Mouse (Mus musculus) liver, postnatal 0 days (tissue): ENCODE data around the gene Galnt15. TPM values are rescaled to one million over a fixed set of nuclear protein-coding genes. Genes with fewer than 3 reads are reported as not detected.

ENCODE experiments used
- ATAC-seq: fragments of 200-750 bp; cut with Nextera tagmentation; 2 replicates; pipeline ENCODE4 v1.8.0; 2017; ENCODE audit warnings: mild to moderate bottlenecking, moderate library complexity
- DNase-seq: peaks from one replicate; pipeline ENCODE4 v3.0.0-alpha.2; 2016
- H3K27ac ChIP-seq: fragments of 300-500 bp; sonication (generic); 2 replicates; pipeline ENCODE4 v1.5.1; 2014; ENCODE audit warnings: antibody characterized with exemption, moderate library complexity, mild to moderate bottlenecking, low read depth
- H3K27me3 ChIP-seq: fragments of 300-500 bp; sonication (generic); 2 replicates; pipeline ENCODE4 v1.6.1; 2014; ENCODE audit warnings: low read length, control low read depth, mixed read lengths; ENCODE audit not compliant: insufficient read depth
- H3K36me3 ChIP-seq: fragments of 300-500 bp; sonication (generic); replicated peaks from 2 replicates; pipeline ENCODE4 v1.6.1; 2014; ENCODE audit warnings: mild to moderate bottlenecking, control low read depth, low read length, moderate library complexity, mixed read lengths; ENCODE audit not compliant: insufficient read depth
- H3K4me1 ChIP-seq: fragments of 300-500 bp; sonication (generic); 2 replicates; pipeline ENCODE4 v1.6.1; 2014; ENCODE audit warnings: antibody characterized with exemption, mild to moderate bottlenecking, control low read depth; ENCODE audit not compliant: insufficient read depth
- H3K4me2 ChIP-seq: fragments of 300-500 bp; sonication (generic); 2 replicates; pipeline ENCODE4 v1.6.1; 2014; ENCODE audit warnings: low read depth, mild to moderate bottlenecking, low read length, moderate library complexity, mixed read lengths
- H3K4me3 ChIP-seq: fragments of 300-500 bp; sonication (generic); 2 replicates; pipeline ENCODE4 v1.5.1; 2014; ENCODE audit warnings: low read depth, low read length
- H3K9ac ChIP-seq: fragments of 300-500 bp; sonication (generic); replicated peaks from 2 replicates; pipeline ENCODE4 v1.6.1; 2014; ENCODE audit warnings: mild to moderate bottlenecking, moderate library complexity
- H3K9me3 ChIP-seq: fragments of 300-500 bp; sonication (generic); 2 replicates; pipeline ENCODE4 v1.6.1; 2016; ENCODE audit warnings: mild to moderate bottlenecking, control low read depth, low read length, mixed read lengths
- CTCF ChIP-seq: sonication (generic); IDR thresholded peaks from 2 replicates; pipeline ENCODE4 v1.5.1; 2016; ENCODE audit warnings: antibody characterized with exemption, low read depth
- EP300 ChIP-seq: IDR thresholded peaks from 2 replicates; pipeline ENCODE4 v1.6.1; 2016; ENCODE audit warnings: antibody characterized with exemption, low read depth, mild to moderate bottlenecking
- WGBS: fragments of 180-500 bp; shearing (Covaris S2); extraction: QIAGEN DNeasy Blood & Tissue Kit; methylation state at CpG from one replicate; pipeline ENCODE4 v1.1.7; 2014; ENCODE audit not compliant: insufficient replicate concordance; 5-methylcytosine and 5-hydroxymethylcytosine counted together
- polyA plus RNA-seq: library from polyadenylated mRNA; unstranded; fragments of >200 nt; fragmentation: Nextera tagmentation; extraction: Ambion mirVana; gene quantifications from 2 replicates; pipeline ENCODE4 v1.2.1, GENCODE M21; 2015

The Galnt15 gene
- polyA plus RNA-seq, 1 experiment from 2014 or later = 0.05 TPM

DNA sequence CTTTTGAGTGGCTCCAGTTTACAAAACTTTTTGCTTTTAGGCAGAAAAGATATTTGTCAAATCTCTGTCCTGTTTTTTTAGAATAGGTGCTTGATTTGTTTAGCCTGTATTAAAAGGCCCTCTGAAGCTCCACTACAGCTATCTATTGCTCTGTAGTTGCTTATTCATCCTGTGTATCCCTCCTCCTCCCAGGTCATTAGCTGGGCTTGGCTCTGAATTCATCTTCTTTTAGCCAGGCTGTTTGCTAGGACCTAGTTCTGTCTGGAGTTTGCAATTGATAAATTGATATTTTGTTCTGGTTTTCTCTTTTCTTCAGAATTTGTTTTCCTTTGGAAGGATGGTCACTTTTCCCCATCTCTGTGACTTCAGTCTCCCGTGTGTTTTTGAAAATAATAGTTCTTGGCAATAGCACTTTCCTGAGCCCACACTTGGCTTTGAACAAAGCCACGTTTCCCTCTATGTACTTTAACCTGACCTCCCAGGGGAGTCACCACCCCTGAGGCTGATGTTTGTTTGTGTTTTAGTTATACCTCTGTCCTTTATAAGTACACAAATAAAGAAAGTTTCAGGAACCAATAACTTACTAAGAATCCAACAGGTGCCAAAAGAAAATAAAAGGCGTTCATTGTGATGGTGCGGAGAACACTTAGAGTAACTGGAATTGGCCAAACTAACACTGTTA lies 21.0 kb upstream of the Galnt15 start:
- TF ChIP-seq CTCF = no peak
- no peak for TF ChIP-seq EP300
- Histone ChIP-seq H3K36me3 (no peaks in the 10 kb centered on the region), H3K27me3 (no peaks in the 10 kb centered on the region), H3K4me2 (no peak overlapping the region), H3K27ac (no peak overlapping the region), H3K9me3 (no peaks in the 10 kb centered on the region), H3K4me1 (no peaks in the 10 kb centered on the region), H3K9ac (no peak overlapping the region), H3K4me3 (no peak overlapping the region)
- WGBS = 78% methylated on average over 4 of the region's 4 CpGs
- ATAC-seq = no peak
- DNase-seq = no peak

DNA sequence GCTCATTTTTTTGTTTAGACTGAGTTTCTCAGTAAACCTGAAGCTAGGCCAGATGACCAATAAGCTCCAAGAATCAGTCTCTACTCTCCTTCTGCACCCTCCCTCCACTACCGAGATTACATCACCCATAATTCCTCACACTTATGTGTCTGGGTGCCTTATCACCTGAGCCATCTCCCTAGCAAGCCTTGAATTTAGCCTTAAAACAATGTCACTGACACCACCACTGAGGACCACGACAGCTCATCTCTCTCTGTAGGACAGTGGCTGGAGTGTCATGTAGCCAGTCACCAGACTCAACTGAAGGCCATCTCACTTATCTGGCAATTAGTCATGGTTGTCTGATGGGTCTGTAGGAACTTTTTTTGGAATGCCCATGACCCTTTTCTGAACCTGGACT lies 19.1 kb upstream of the Galnt15 start:
- 81% methylated on average over 2 of the region's 2 CpGs for WGBS
- Histone ChIP-seq H3K4me2 (no peak overlapping the region), H3K27me3 (no peaks in the 10 kb centered on the region), H3K4me1 (no peaks in the 10 kb centered on the region), H3K27ac (no peak overlapping the region), H3K9ac (no peak overlapping the region), H3K4me3 (no peak overlapping the region), H3K9me3 (no peaks in the 10 kb centered on the region), H3K36me3 (no peaks in the 10 kb centered on the region)
- DNase-seq (no peak), ATAC-seq (no peak)
- TF ChIP-seq CTCF (no peak), EP300 (no peak)

DNA sequence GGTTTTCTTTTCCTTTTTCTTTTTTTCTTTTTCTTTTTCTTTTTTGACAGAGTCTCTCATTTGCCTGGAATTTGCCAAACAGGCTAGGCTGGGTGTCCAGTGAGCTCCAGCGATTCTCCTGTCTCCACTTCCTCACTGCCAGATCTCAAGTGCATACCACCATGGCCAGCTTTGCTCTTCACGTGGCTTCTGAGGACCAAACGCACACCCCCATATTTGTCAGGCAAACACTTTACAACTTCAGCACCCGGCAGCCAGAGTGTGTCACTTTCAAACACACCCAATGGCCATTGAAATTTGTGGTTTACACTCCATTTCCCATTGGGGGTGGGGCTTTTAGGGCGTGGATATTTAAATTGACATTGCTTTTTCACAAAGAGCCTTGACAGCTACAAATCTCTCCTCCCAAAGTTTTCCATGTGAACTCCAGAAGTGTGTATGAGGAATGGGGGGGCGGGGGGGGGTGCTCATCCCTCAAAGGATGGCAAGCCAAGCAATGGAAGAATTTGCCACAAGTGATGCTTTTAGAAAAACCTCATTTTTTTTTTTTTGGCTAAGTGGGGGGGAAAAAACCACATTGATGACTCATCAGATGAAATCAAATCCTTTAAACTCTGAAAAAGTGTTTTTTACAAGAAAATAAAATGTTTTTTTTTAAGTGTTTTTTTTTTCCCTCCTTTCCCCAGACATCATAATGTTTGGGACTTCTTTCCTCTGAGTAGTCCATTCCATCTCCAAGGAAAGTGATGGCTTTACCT lies 17.1 kb upstream of the Galnt15 start:
- 47% methylated on average over 6 of the region's 6 CpGs for WGBS

DNA sequence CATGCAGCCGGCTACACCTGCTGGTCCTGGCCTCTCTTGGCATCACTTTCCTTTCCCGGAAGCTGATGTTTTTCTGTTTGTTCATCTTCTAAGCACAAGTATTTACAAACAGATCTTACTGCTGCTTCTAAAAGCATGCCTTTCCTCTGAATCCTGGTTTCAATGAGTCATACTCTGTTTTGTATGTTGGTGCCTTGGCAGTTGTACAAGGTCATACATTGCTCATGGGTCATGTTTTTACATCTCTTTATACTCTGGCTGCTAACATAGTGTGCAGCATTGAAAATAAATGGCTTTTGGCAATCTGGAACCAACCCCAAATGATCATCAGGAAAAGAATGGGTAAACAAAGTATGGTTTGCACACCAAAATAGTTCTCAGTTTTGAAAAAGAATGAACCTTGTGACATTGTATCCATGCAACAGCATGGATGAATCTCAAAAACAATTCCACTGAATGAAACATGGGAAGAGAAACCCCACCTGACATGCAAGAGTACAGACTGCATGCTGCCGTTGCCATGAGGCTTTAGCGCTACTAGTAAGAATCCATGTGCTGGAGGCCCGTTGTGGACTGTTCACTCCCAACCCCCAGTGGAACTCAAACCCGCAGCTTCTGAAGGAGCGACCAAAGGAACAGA lies 13.5 kb upstream of the Galnt15 start:
- Histone ChIP-seq H3K27ac (no peak overlapping the region), H3K9me3 (no peaks in the 10 kb centered on the region), H3K9ac (no peak overlapping the region), H3K36me3 (no peaks in the 10 kb centered on the region), H3K4me3 (no peak overlapping the region), H3K4me2 (no peak overlapping the region), H3K4me1 (no peaks in the 10 kb centered on the region), H3K27me3 (no peaks in the 10 kb centered on the region)
- ATAC-seq = no peak
- 74% methylated on average over 7 of the region's 7 CpGs for WGBS
- TF ChIP-seq EP300 = no peak
- no peak for TF ChIP-seq CTCF
- no peak for DNase-seq

More for the DNA sequence above, 17.1 kb upstream of the Galnt15 start:
- H3K36me3 ChIP-seq = no peaks in the 10 kb centered on the region
- TF ChIP-seq EP300 = no peak
- H3K9me3 ChIP-seq = no peaks in the 10 kb centered on the region
- H3K4me1 ChIP-seq = no peaks in the 10 kb centered on the region
- ATAC-seq = no peak
- DNase-seq = no peak
- H3K4me2 ChIP-seq = no peak overlapping the region
- no peaks in the 10 kb centered on the region for H3K27me3 ChIP-seq
- H3K27ac ChIP-seq = no peak overlapping the region
- no peak overlapping the region for H3K9ac ChIP-seq
- no peak overlapping the region for H3K4me3 ChIP-seq

DNA sequence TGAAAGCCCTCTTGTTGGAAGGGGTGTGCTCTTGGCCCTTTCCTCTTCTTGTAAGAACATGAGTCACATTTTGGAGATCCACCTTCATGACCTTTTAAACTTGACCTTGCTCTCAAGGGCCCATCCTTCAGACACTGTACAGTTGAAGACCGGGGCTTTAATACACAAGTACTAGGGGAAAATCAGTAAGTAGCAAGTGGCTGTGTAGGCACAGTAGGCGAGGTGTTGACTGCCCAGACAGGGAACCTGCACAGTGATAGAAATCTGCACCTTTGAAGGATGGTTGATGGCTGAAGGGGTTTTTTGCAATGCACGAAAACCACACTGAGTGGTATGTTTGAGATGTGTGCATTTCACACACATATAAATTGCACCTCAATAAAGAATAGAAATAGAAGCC lies 12.3 kb upstream of the Galnt15 start:
- TF ChIP-seq EP300 = no peak
- no peak for TF ChIP-seq CTCF
- Histone ChIP-seq H3K9ac (no peak overlapping the region), H3K36me3 (no peaks in the 10 kb centered on the region), H3K4me1 (no peaks in the 10 kb centered on the region; the same call in 1 of the 2 replicates), H3K4me2 (no peak overlapping the region), H3K4me3 (no peak overlapping the region), H3K27ac (no peak overlapping the region), H3K9me3 (no peaks in the 10 kb centered on the region), H3K27me3 (no peaks in the 10 kb centered on the region)
- 72% methylated on average over 3 of the region's 3 CpGs for WGBS
- ATAC-seq (no peak), DNase-seq (no peak)

DNA sequence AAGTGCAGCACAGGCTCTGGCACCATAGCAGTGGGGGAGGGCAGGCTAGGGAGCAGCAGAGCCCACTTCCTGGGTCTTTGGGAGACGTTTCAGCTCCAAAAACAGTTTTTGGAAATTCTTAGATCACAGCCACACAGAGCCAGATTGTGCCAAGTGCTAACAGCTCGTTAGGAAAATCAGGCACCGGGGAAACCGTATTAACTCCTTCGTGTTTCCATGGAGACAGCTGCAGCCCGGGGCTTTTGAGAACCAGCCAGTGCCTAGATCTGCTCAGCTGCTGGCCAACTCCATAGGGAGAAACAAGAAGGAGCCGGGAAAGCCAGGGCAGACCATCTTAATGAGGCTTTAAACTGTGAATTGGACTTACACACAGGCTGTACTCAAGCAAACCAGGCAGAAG lies 11.9 kb upstream of the Galnt15 start:
- TF ChIP-seq CTCF (no peak), EP300 (no peak)
- no peak for ATAC-seq
- Histone ChIP-seq H3K4me2 (no peak overlapping the region), H3K36me3 (no peaks in the 10 kb centered on the region), H3K27me3 (no peaks in the 10 kb centered on the region), H3K4me1 (peaks cover 2% of the 10 kb centered on the region; the same call in 1 of the 2 replicates), H3K4me3 (no peak overlapping the region), H3K9me3 (no peaks in the 10 kb centered on the region), H3K9ac (no peak overlapping the region), H3K27ac (no peak overlapping the region)
- DNase-seq = no peak
- WGBS = 24% methylated on average over 7 of the region's 7 CpGs
